Mouse (Mus musculus): ENCODE measurements around the gene Haus4. TPM values are rescaled to one million over a fixed set of nuclear protein-coding genes. Genes with fewer than 3 reads are reported as not detected.

Haus4 gene
- polyA plus RNA-seq (2015; fragmentation: Nextera tagmentation; extraction: Ambion mirVana), result 33.7 and 34.1 TPM in 2 replicates

- H3K4me3 ChIP-seq (replicated peaks), result peak within 1 kb of the TSS; percentile 77
- peak within 1 kb of the TSS; percentile 84 for H3K9ac ChIP-seq
- ATAC-seq (ENCODE audit: insufficient read depth), result peak; percentile 96
- no peaks in the 10 kb centered on the region for H3K27me3 ChIP-seq
- peak within 1 kb of the TSS; percentile 98 for H3K4me2 ChIP-seq
- peak within 1 kb of the TSS; percentile 99 for H3K27ac ChIP-seq (replicated peaks)
- H3K36me3 ChIP-seq (replicated peaks), result peaks cover 30% of the 10 kb centered on the region
- no peaks in the 10 kb centered on the region for H3K9me3 ChIP-seq (replicated peaks)
- under 1% methylated on average over 76 of the region's 76 CpGs for WGBS (ENCODE audit: insufficient replicate concordance)
- H3K4me1 ChIP-seq (replicated peaks), result peaks cover 31% of the 10 kb centered on the region
Measured at GRCm38 (mm10) chr14:54553975-54554769, at the start of gene Haus4. Gene Haus4, minus strand, starts transcription at chr14:54554616.

GRCm38 (mm10) chr14:54603686-54604085, 49.3 kb upstream of the Haus4 start:
- H3K36me3 ChIP-seq (replicated peaks), result no peaks in the 10 kb centered on the region
- H3K27me3 ChIP-seq, result no peaks in the 10 kb centered on the region
- H3K4me2 ChIP-seq, result peak overlapping the region; percentile 94
- H3K9ac ChIP-seq, result no peak overlapping the region
- H3K27ac ChIP-seq (replicated peaks), result peak overlapping the region; percentile 97
- no peak for ATAC-seq (ENCODE audit: insufficient read depth)
- H3K9me3 ChIP-seq (replicated peaks), result no peaks in the 10 kb centered on the region
- H3K4me1 ChIP-seq (replicated peaks), result peaks cover 40% of the 10 kb centered on the region
- 79% methylated on average over 8 of the region's 8 CpGs for WGBS (ENCODE audit: insufficient replicate concordance)
- peak overlapping the region; percentile 86 for H3K4me3 ChIP-seq (replicated peaks)

GRCm38 (mm10) chr14:54603038-54603654, 48.7 kb upstream of the Haus4 start:
- WGBS (ENCODE audit: insufficient replicate concordance), result under 1% methylated on average over 46 of the region's 46 CpGs
- peak; percentile 99 for ATAC-seq (ENCODE audit: insufficient read depth)

GRCm38 (mm10) chr14:54602613-54603012, 48.2 kb upstream of the Haus4 start:
- no peaks in the 10 kb centered on the region for H3K27me3 ChIP-seq
- peaks cover 40% of the 10 kb centered on the region for H3K4me1 ChIP-seq (replicated peaks)
- peak overlapping the region; percentile 86 for H3K4me3 ChIP-seq (replicated peaks)
- H3K36me3 ChIP-seq (replicated peaks), result no peaks in the 10 kb centered on the region
- WGBS (ENCODE audit: insufficient replicate concordance), result 25% methylated on average over 4 of the region's 4 CpGs
- H3K9ac ChIP-seq, result peak overlapping the region; percentile 91
- no peaks in the 10 kb centered on the region for H3K9me3 ChIP-seq (replicated peaks)
- H3K4me2 ChIP-seq, result peak overlapping the region; percentile 94
- ATAC-seq (ENCODE audit: insufficient read depth), result no peak
- H3K27ac ChIP-seq (replicated peaks), result peak overlapping the region; percentile 97

More at GRCm38 (mm10) chr14:54603038-54603654, 48.7 kb upstream of the Haus4 start:
- H3K4me3 ChIP-seq (replicated peaks), result peak overlapping the region; percentile 86
- no peaks in the 10 kb centered on the region for H3K9me3 ChIP-seq (replicated peaks)
- H3K27me3 ChIP-seq, result no peaks in the 10 kb centered on the region
- peak overlapping the region; percentile 91 for H3K9ac ChIP-seq
- no peaks in the 10 kb centered on the region for H3K36me3 ChIP-seq (replicated peaks)
- peak overlapping the region; percentile 94 for H3K4me2 ChIP-seq
- peaks cover 40% of the 10 kb centered on the region for H3K4me1 ChIP-seq (replicated peaks)
- peak overlapping the region; percentile 97 for H3K27ac ChIP-seq (replicated peaks)

- 48% methylated on average over 2 of the region's 2 CpGs for WGBS (ENCODE audit: insufficient replicate concordance)
- peaks cover 40% of the 10 kb centered on the region for H3K4me1 ChIP-seq (replicated peaks)
Measured at GRCm38 (mm10) chr14:54601601-54602000, 47.2 kb upstream of the Haus4 start.

GRCm38 (mm10) chr14:54597084-54597483, 42.7 kb upstream of the Haus4 start:
- 57% methylated on average over 7 of the region's 7 CpGs for WGBS (ENCODE audit: insufficient replicate concordance)

More at GRCm38 (mm10) chr14:54601601-54602000, 47.2 kb upstream of the Haus4 start:
- H3K36me3 ChIP-seq (replicated peaks), result no peaks in the 10 kb centered on the region
- no peaks in the 10 kb centered on the region for H3K9me3 ChIP-seq (replicated peaks)
- no peak for ATAC-seq (ENCODE audit: insufficient read depth)
- no peaks in the 10 kb centered on the region for H3K27me3 ChIP-seq
- H3K4me3 ChIP-seq (replicated peaks), result no peak overlapping the region
- H3K9ac ChIP-seq, result no peak overlapping the region
- H3K4me2 ChIP-seq, result no peak overlapping the region
- peak overlapping the region; percentile 97 for H3K27ac ChIP-seq (replicated peaks)

GRCm38 (mm10) chr14:54594631-54595414, 40.4 kb upstream of the Haus4 start:
- no peak overlapping the region for H3K9ac ChIP-seq
- H3K27me3 ChIP-seq, result no peaks in the 10 kb centered on the region
- ATAC-seq (ENCODE audit: insufficient read depth), result no peak
- no peak overlapping the region for H3K4me3 ChIP-seq (replicated peaks)
- no peak overlapping the region for H3K27ac ChIP-seq (replicated peaks)
- no peak overlapping the region for H3K4me2 ChIP-seq
- WGBS (ENCODE audit: insufficient replicate concordance), result 72% methylated on average over 28 of the region's 28 CpGs
- H3K4me1 ChIP-seq (replicated peaks), result peaks cover 11% of the 10 kb centered on the region; the same call in 1 of the 2 replicates
- no peaks in the 10 kb centered on the region for H3K9me3 ChIP-seq (replicated peaks)
- H3K36me3 ChIP-seq (replicated peaks), result peaks cover 13% of the 10 kb centered on the region

More at GRCm38 (mm10) chr14:54597084-54597483, 42.7 kb upstream of the Haus4 start:
- Histone ChIP-seq H3K4me3 (replicated peaks) (no peak overlapping the region), H3K27me3 (no peaks in the 10 kb centered on the region), H3K9ac (no peak overlapping the region), H3K27ac (replicated peaks) (no peak overlapping the region), H3K4me2 (no peak overlapping the region), H3K36me3 (replicated peaks) (peaks cover 13% of the 10 kb centered on the region), H3K9me3 (replicated peaks) (no peaks in the 10 kb centered on the region), H3K4me1 (replicated peaks) (peaks cover 12% of the 10 kb centered on the region)
- ATAC-seq (ENCODE audit: insufficient read depth), result no peak

- Histone ChIP-seq H3K4me3 (replicated peaks) (no peak overlapping the region), H3K4me2 (no peak overlapping the region), H3K36me3 (replicated peaks) (peaks cover 13% of the 10 kb centered on the region), H3K9ac (no peak overlapping the region), H3K9me3 (replicated peaks) (no peaks in the 10 kb centered on the region), H3K27me3 (no peaks in the 10 kb centered on the region), H3K27ac (replicated peaks) (no peak overlapping the region), H3K4me1 (replicated peaks) (peaks cover 11% of the 10 kb centered on the region; the same call in 1 of the 2 replicates)
- ATAC-seq (ENCODE audit: insufficient read depth), result no peak
- WGBS (ENCODE audit: insufficient replicate concordance), result 74% methylated on average over 3 of the region's 3 CpGs
Measured at GRCm38 (mm10) chr14:54594055-54594454, 39.6 kb upstream of the Haus4 start.

GRCm38 (mm10) chr14:54592319-54592934, 38.0 kb upstream of the Haus4 start:
- Histone ChIP-seq H3K4me3 (replicated peaks) (no peak overlapping the region), H3K9me3 (replicated peaks) (no peaks in the 10 kb centered on the region), H3K27me3 (no peaks in the 10 kb centered on the region), H3K9ac (no peak overlapping the region), H3K4me1 (replicated peaks) (peaks cover 11% of the 10 kb centered on the region; the same call in 1 of the 2 replicates), H3K36me3 (replicated peaks) (peaks cover 13% of the 10 kb centered on the region), H3K27ac (replicated peaks) (0 out of 2 replicates have a peak overlapping the region, but pooled peaks have one; percentile 12), H3K4me2 (no peak overlapping the region)
- 30% methylated on average over 10 of the region's 10 CpGs for WGBS (ENCODE audit: insufficient replicate concordance)
- ATAC-seq (ENCODE audit: insufficient read depth), result no peak

GRCm38 (mm10) chr14:54591056-54591455, 36.6 kb upstream of the Haus4 start:
- H3K36me3 ChIP-seq (replicated peaks), result peaks cover 13% of the 10 kb centered on the region
- no peak overlapping the region for H3K27ac ChIP-seq (replicated peaks)
- no peak overlapping the region for H3K4me2 ChIP-seq
- no peak for ATAC-seq (ENCODE audit: insufficient read depth)
- H3K4me3 ChIP-seq (replicated peaks), result no peak overlapping the region
- H3K9me3 ChIP-seq (replicated peaks), result no peaks in the 10 kb centered on the region
- WGBS (ENCODE audit: insufficient replicate concordance), result 85% methylated on average over 16 of the region's 16 CpGs
- peaks cover 11% of the 10 kb centered on the region; the same call in 1 of the 2 replicates for H3K4me1 ChIP-seq (replicated peaks)
- H3K27me3 ChIP-seq, result no peaks in the 10 kb centered on the region
- H3K9ac ChIP-seq, result no peak overlapping the region
